Mouse (Mus musculus) hindbrain, embryonic 10.5 days (tissue): ENCODE measurements around the gene Il23a. TPM values are rescaled to one million over a fixed set of nuclear protein-coding genes. Genes with fewer than 3 reads are reported as not detected.
A peak's percentile ranks its signal among the peaks of the same experiment; 100 is the strongest.

ENCODE experiments used
- DNase-seq: peaks from one replicate; pipeline ENCODE4 v3.0.0-alpha.2; 2017; ENCODE audit warnings: low spot score
- H3K27ac ChIP-seq: fragments of 300-500 bp; sonication (generic); 2 replicates; pipeline ENCODE4 v1.5.1; 2016; ENCODE audit warnings: mild to moderate bottlenecking, moderate library complexity
- H3K27me3 ChIP-seq: fragments of 300-500 bp; sonication (generic); 2 replicates; pipeline ENCODE4 v1.6.1; 2016; ENCODE audit warnings: mild to moderate bottlenecking; ENCODE audit not compliant: poor library complexity, insufficient read depth, severe bottlenecking
- H3K36me3 ChIP-seq: fragments of 300-500 bp; sonication (generic); 2 replicates; pipeline ENCODE4 v1.6.1; 2016; ENCODE audit warnings: mild to moderate bottlenecking, moderate library complexity
- H3K4me1 ChIP-seq: fragments of 300-500 bp; sonication (generic); replicated peaks from 2 replicates; pipeline ENCODE4 v1.6.1; 2016; ENCODE audit warnings: mild to moderate bottlenecking
- H3K4me3 ChIP-seq: fragments of 300-500 bp; sonication (generic); 2 replicates; pipeline ENCODE4 v1.5.1; 2016; ENCODE audit warnings: mild to moderate bottlenecking, moderate library complexity
- H3K9me3 ChIP-seq: fragments of 300-500 bp; sonication (generic); 2 replicates; pipeline ENCODE4 v1.6.1; 2016; ENCODE audit warnings: mild to moderate bottlenecking, moderate library complexity
- WGBS: fragments of 180-500 bp; shearing (Covaris S2); methylation state at CpG from one replicate; pipeline ENCODE4 v1.1.7; 2016; 5-methylcytosine and 5-hydroxymethylcytosine counted together
- polyA plus RNA-seq: library from polyadenylated mRNA; unstranded; fragments of >200 nt; fragmentation: Nextera tagmentation; extraction: Ambion mirVana; gene quantifications from 2 replicates; pipeline ENCODE4 v1.2.1, GENCODE M21; 2016

The Il23a gene
- polyA plus RNA-seq, 1 experiment from 2014 or later = not detected

- no peak for DNase-seq
- H3K9me3 ChIP-seq = no peaks in the 10 kb centered on the region
- H3K27ac ChIP-seq = no peak within 1 kb of the TSS
- WGBS = 90% methylated on average over 4 of the region's 4 CpGs
- no peak within 1 kb of the TSS for H3K4me3 ChIP-seq
- peaks cover 59% of the 10 kb centered on the region for H3K36me3 ChIP-seq
- H3K27me3 ChIP-seq = no peaks in the 10 kb centered on the region
- no peaks in the 10 kb centered on the region for H3K4me1 ChIP-seq
These were observed 44.8 kb downstream of the Il23a start, which contains the start of gene Apon for GRCm38 (mm10) chr10:128253677-128254255. Gene Apon (plus strand): TSS chr10:128254096.

- no peak for DNase-seq
- Histone ChIP-seq H3K4me3 (no peak overlapping the region), H3K4me1 (no peaks in the 10 kb centered on the region; the same call in 1 of the 2 replicates), H3K36me3 (peaks cover 91% of the 10 kb centered on the region), H3K27ac (no peak overlapping the region), H3K9me3 (no peaks in the 10 kb centered on the region), H3K27me3 (no peaks in the 10 kb centered on the region)
- WGBS = 93% methylated on average over 13 of the region's 13 CpGs
These were observed 48.0 kb downstream of the Il23a start for GRCm38 (mm10) chr10:128250565-128250964.

- H3K36me3 ChIP-seq = peaks cover 100% of the 10 kb centered on the region
- H3K9me3 ChIP-seq = no peaks in the 10 kb centered on the region
- no peak overlapping the region for H3K4me3 ChIP-seq
- WGBS = 87% methylated on average over 17 of the region's 17 CpGs
- no peaks in the 10 kb centered on the region; the same call in 1 of the 2 replicates for H3K4me1 ChIP-seq
- no peaks in the 10 kb centered on the region for H3K27me3 ChIP-seq
- no peak for DNase-seq
- peak overlapping the region; percentile 45; the same call in 1 of the 2 replicates for H3K27ac ChIP-seq
These were observed 51.4 kb downstream of the Il23a start for GRCm38 (mm10) chr10:128247020-128247732.

Other genes starting within 250 kb of the Il23a start
- gene Ptges3, start 239.8 kb downstream of the Il23a start, polyA plus RNA-seq = 544 and 661 TPM in 2 replicates
- gene Atp5b, start 215.5 kb downstream of the Il23a start, polyA plus RNA-seq = 2,236 and 2,265 TPM in 2 replicates
- 16.2 and 17.0 TPM in 2 replicates for gene Baz2a, start 207.2 kb downstream of the Il23a start, polyA plus RNA-seq
- gene Rbms2, start 118.5 kb downstream of the Il23a start, polyA plus RNA-seq = 25.7 and 28.6 TPM in 2 replicates
- gene Gls2, start 104.3 kb downstream of the Il23a start, polyA plus RNA-seq = 0.57 and 0.93 TPM in 2 replicates
- 27.3 and 27.5 TPM in 2 replicates for gene Spryd4, start 86.9 kb downstream of the Il23a start, polyA plus RNA-seq
- 0.22 and 0.24 TPM in 2 replicates for gene Mip, start 72.9 kb downstream of the Il23a start, polyA plus RNA-seq
- 65.9 and 89.7 TPM in 2 replicates for gene Timeless, start 66.7 kb downstream of the Il23a start, polyA plus RNA-seq
- 0.54 and 0.56 TPM in 2 replicates for gene Apon, start 44.7 kb downstream of the Il23a start, polyA plus RNA-seq
- gene Apof, start 30.1 kb downstream of the Il23a start, polyA plus RNA-seq = not detected in 2 replicates
- 14.6 and 19.3 TPM in 2 replicates for gene Stat2, start 28.2 kb downstream of the Il23a start, polyA plus RNA-seq
- gene Pan2, start 4.6 kb upstream of the Il23a start, polyA plus RNA-seq = 42.5 and 43.7 TPM in 2 replicates
- 252 and 259 TPM in 2 replicates for gene Cnpy2, start 23.7 kb upstream of the Il23a start, polyA plus RNA-seq
- gene Cs, start 39.0 kb upstream of the Il23a start, polyA plus RNA-seq = 231 and 232 TPM in 2 replicates
- 14.5 and 21.6 TPM in 2 replicates for gene Coq10a, start 70.2 kb upstream of the Il23a start, polyA plus RNA-seq
- gene Ankrd52, start 78.4 kb upstream of the Il23a start, polyA plus RNA-seq = 9.6 and 10.3 TPM in 2 replicates
- gene Slc39a5, start 102.5 kb upstream of the Il23a start, polyA plus RNA-seq = 0.55 TPM in 1 of 2 replicates, not detected in the other
- 144 and 147 TPM in 2 replicates for gene Nabp2, start 112.7 kb upstream of the Il23a start, polyA plus RNA-seq
- 46.7 and 48.0 TPM in 2 replicates for gene Rnf41, start 112.9 kb upstream of the Il23a start, polyA plus RNA-seq
- 72.2 and 106 TPM in 2 replicates for gene Smarcc2, start 160.5 kb upstream of the Il23a start, polyA plus RNA-seq
- gene Myl6, start 195.4 kb upstream of the Il23a start, polyA plus RNA-seq = 866 and 958 TPM in 2 replicates
- gene Myl6b, start 199.9 kb upstream of the Il23a start, polyA plus RNA-seq = 2.8 TPM in 2 replicates
- 20.2 and 22.0 TPM in 2 replicates for gene Esyt1, start 227.1 kb upstream of the Il23a start, polyA plus RNA-seq
- 16.9 and 19.9 TPM in 2 replicates for gene Zc3h10, start 249.0 kb upstream of the Il23a start, polyA plus RNA-seq